Mouse (Mus musculus) activated CD4-positive, CD25-positive, alpha-beta regulatory T cell, adult 9 weeks (primary cell): ENCODE data around the gene Jag1. TPM values are rescaled to one million over a fixed set of nuclear protein-coding genes. Genes with fewer than 3 reads are reported as not detected.

ENCODE experiments used
- polyA plus RNA-seq: library from polyadenylated mRNA; unstranded; fragments of 100-300 nt; shearing (Covaris generic); gene quantifications from one replicate; pipeline ENCODE4 v1.2.1, GENCODE M21; 2017

Jag1 gene
- not detected for polyA plus RNA-seq

DNA sequence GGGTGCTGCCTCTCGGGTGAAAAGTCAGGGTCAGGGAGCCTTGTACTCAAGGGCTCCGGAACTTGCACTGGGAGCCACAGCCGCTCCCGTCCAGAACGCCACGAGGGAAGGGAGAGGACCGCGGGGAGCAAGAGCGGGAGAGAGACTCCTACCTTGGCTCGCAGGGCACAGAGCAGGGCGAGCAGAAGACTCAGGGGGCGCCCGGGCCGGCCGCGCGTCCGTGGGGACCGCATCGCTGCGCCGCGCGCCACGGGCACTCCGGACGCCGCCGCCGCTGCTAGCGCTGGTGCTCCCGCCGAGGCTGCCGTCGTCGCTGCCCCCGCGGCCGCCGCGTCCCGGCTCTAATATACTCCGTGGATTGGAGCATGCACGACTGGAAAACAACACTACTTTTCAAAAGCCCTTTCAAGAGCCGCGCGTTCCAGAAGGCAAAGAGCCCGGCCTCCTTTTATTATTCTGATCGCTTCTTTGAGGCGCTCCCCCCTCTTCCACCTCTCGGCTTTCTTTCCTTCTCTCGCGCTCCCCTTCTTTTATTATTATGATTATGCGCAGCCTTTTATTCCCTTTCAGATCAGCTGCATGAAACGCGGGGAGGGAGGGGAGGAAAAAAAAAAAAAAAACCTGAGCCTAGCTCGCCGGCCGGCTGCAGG is at the start of gene Jag1:
TSS of gene Jag1 (minus strand) at position 620 of the 650 bp plus-strand sequence.

Other genes starting within 250 kb of the Jag1 start
- 12.7 TPM for gene AL731706.2, start 231.0 kb downstream of the Jag1 start, polyA plus RNA-seq
- gene Slx4ip, start 225.4 kb downstream of the Jag1 start, polyA plus RNA-seq = 7.5 TPM
- gene AL731706.1, start 225.3 kb downstream of the Jag1 start, polyA plus RNA-seq = 8.3 TPM
- gene Mkks, start 225.3 kb downstream of the Jag1 start, polyA plus RNA-seq = 28.1 TPM